Mouse (Mus musculus): ENCODE measurements around the gene Nt5c2. TPM values are rescaled to one million over a fixed set of nuclear protein-coding genes. Genes with fewer than 3 reads are reported as not detected.

Nt5c2 gene
- polyA plus RNA-seq, 1 experiment, result 76.9 TPM

- Histone ChIP-seq H3K9me3 (replicated peaks; ENCODE audit: control insufficient read depth, insufficient read depth, low read length, poor library complexity, severe bottlenecking) (no peaks in the 10 kb centered on the region), H3K4me1 (ENCODE audit: control insufficient read depth, insufficient read depth, low read length) (peaks cover 15% of the 10 kb centered on the region), H3K4me3 (ENCODE audit: low read depth, low read length) (no peak overlapping the region), H3K36me3 (ENCODE audit: control insufficient read depth, insufficient read depth, low read length, poor library complexity, severe bottlenecking) (no peaks in the 10 kb centered on the region), H3K27me3 (ENCODE audit: control insufficient read depth, insufficient read depth, low read length, poor library complexity, severe bottlenecking) (no peaks in the 10 kb centered on the region), H3K27ac (ENCODE audit: insufficient read depth, low read length) (peak overlapping the region; percentile 92; the same call in 1 of the 2 replicates), H3K9ac (ENCODE audit: low read depth, poor library complexity, severe bottlenecking) (no peak overlapping the region)
- no peak for TF ChIP-seq EP300 (IDR thresholded peaks at IDR 0.05; ENCODE audit: insufficient read depth, low read depth, low read length)
- no peak for TF ChIP-seq POLR2A (IDR thresholded peaks at IDR 0.05; ENCODE audit: insufficient read depth, low read length)
- TF ChIP-seq CTCF (IDR thresholded peaks at IDR 0.05; ENCODE audit: low read depth, low read length), result no peak
Observed at GRCm38 (mm10) chr19:46837290-46838079, 177.5 kb downstream of the Nt5c2 start.

DNA sequence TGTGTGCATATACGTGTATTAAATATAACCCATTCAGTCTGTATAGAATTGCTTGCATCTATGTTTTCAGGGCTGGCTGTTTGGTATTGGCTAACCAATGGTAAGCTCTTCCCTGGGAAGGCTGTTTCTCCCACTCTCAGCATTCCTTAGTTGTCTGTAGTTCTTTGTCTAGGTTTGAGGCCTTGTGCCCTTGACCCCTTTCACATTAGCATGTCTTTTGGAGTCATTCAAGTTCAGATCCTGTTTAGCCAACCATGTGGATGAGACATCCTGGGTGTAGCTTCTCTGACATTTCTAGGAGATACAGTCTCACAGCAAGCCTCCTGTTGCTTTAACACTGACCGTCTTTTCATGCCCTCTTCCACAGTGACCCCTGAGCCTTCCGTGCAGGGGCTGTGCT, 178.9 kb downstream of the Nt5c2 start:
- no peaks in the 10 kb centered on the region for H3K36me3 ChIP-seq (ENCODE audit: control insufficient read depth, insufficient read depth, low read length, poor library complexity, severe bottlenecking)
- peaks cover 17% of the 10 kb centered on the region for H3K4me1 ChIP-seq (ENCODE audit: control insufficient read depth, insufficient read depth, low read length)
- no peaks in the 10 kb centered on the region for H3K27me3 ChIP-seq (ENCODE audit: control insufficient read depth, insufficient read depth, low read length, poor library complexity, severe bottlenecking)
- H3K4me3 ChIP-seq (ENCODE audit: low read depth, low read length), result no peak overlapping the region
- no peaks in the 10 kb centered on the region for H3K9me3 ChIP-seq (replicated peaks; ENCODE audit: control insufficient read depth, insufficient read depth, low read length, poor library complexity, severe bottlenecking)
- peak; percentile 90 for TF ChIP-seq EP300 (IDR thresholded peaks at IDR 0.05; ENCODE audit: insufficient read depth, low read depth, low read length)
- no peak for TF ChIP-seq POLR2A (IDR thresholded peaks at IDR 0.05; ENCODE audit: insufficient read depth, low read length)
- TF ChIP-seq CTCF (IDR thresholded peaks at IDR 0.05; ENCODE audit: low read depth, low read length), result no peak
- H3K27ac ChIP-seq (ENCODE audit: insufficient read depth, low read length), result peak overlapping the region; percentile 92
- no peak overlapping the region for H3K9ac ChIP-seq (ENCODE audit: low read depth, poor library complexity, severe bottlenecking)

DNA sequence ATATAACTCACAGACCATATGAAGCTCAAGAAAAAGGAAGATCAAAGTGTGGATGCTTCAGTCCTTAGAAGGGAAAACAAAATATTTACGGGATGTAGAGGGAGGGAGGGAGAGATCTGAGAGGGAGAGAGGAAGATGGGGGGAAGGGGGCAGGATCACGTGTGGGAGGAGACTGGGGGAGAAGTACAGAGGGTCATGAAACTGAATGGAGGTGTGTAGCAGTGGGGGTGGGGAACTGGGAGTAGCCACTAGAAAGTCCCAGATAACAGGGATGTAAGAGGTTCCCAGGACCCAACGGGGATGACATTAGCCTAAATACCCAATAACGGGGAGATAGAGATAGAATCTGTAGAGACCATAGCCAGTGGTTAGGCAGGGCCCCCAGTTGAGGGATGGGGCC, 179.6 kb downstream of the Nt5c2 start:
- no peak overlapping the region for H3K4me3 ChIP-seq (ENCODE audit: low read depth, low read length)
- no peaks in the 10 kb centered on the region for H3K36me3 ChIP-seq (ENCODE audit: control insufficient read depth, insufficient read depth, low read length, poor library complexity, severe bottlenecking)
- H3K9ac ChIP-seq (ENCODE audit: low read depth, poor library complexity, severe bottlenecking), result no peak overlapping the region
- peak overlapping the region; percentile 66; the same call in 1 of the 2 replicates for H3K27ac ChIP-seq (ENCODE audit: insufficient read depth, low read length)
- H3K4me1 ChIP-seq (ENCODE audit: control insufficient read depth, insufficient read depth, low read length), result peaks cover 21% of the 10 kb centered on the region
- TF ChIP-seq EP300 (IDR thresholded peaks at IDR 0.05; ENCODE audit: insufficient read depth, low read depth, low read length) (peak; percentile 62; the same call in 1 of the 2 replicates), CTCF (IDR thresholded peaks at IDR 0.05; ENCODE audit: low read depth, low read length) (no peak)
- no peaks in the 10 kb centered on the region for H3K27me3 ChIP-seq (ENCODE audit: control insufficient read depth, insufficient read depth, low read length, poor library complexity, severe bottlenecking)
- H3K9me3 ChIP-seq (replicated peaks; ENCODE audit: control insufficient read depth, insufficient read depth, low read length, poor library complexity, severe bottlenecking), result no peaks in the 10 kb centered on the region

DNA sequence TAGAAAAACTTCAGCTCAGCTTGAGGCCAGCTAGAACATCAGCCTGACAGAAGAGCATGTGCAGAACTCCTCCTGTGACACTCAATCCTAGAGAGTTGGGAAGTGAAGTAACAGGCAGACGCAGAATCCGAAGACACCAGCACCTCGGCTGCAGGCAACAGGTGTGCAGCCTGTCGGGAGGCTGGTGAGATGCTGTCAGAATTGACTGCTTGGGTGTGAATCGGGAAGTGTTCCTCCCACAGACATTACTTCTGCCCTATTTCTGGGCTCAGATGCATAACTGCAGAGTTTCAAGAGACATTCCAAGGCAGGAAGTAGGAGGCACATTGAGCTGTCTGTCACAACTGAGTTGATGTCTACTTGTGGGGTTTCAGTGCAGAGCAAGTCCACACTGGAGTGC, 180.7 kb downstream of the Nt5c2 start:
- Histone ChIP-seq H3K4me1 (ENCODE audit: control insufficient read depth, insufficient read depth, low read length) (peaks cover 20% of the 10 kb centered on the region), H3K9me3 (replicated peaks; ENCODE audit: control insufficient read depth, insufficient read depth, low read length, poor library complexity, severe bottlenecking) (no peaks in the 10 kb centered on the region), H3K36me3 (ENCODE audit: control insufficient read depth, insufficient read depth, low read length, poor library complexity, severe bottlenecking) (no peaks in the 10 kb centered on the region), H3K27me3 (ENCODE audit: control insufficient read depth, insufficient read depth, low read length, poor library complexity, severe bottlenecking) (no peaks in the 10 kb centered on the region), H3K27ac (ENCODE audit: insufficient read depth, low read length) (0 out of 2 replicates have a peak overlapping the region, but pooled peaks have one; percentile 16), H3K9ac (ENCODE audit: low read depth, poor library complexity, severe bottlenecking) (no peak overlapping the region), H3K4me3 (ENCODE audit: low read depth, low read length) (no peak overlapping the region)
- 0 out of 2 replicates have a peak, but pooled peaks have one; percentile 37 for TF ChIP-seq EP300 (IDR thresholded peaks at IDR 0.05; ENCODE audit: insufficient read depth, low read depth, low read length)
- TF ChIP-seq POLR2A (IDR thresholded peaks at IDR 0.05; ENCODE audit: insufficient read depth, low read length), result no peak

Other genes with a start within 250 kb of the Nt5c2 start
- 21.2 and 21.9 TPM in 2 replicates for gene Ina, start 455 bp downstream of the Nt5c2 start, polyA plus RNA-seq (2011; ENCODE audit: insufficient read depth, insufficient read length, low read depth, missing spikeins)
- 70.7 and 73.2 TPM in 2 replicates for gene Pcgf6, start 35.8 kb upstream of the Nt5c2 start, polyA plus RNA-seq (2011; ENCODE audit: insufficient read depth, insufficient read length, low read depth, missing spikeins)
- gene Taf5, start 52.6 kb upstream of the Nt5c2 start, polyA plus RNA-seq (2011; ENCODE audit: insufficient read depth, insufficient read length, low read depth, missing spikeins), result 19.4 and 21.8 TPM in 2 replicates
- gene Usmg5, start 75.5 kb upstream of the Nt5c2 start, polyA plus RNA-seq (2011; ENCODE audit: insufficient read depth, insufficient read length, low read depth, missing spikeins), result 552 and 561 TPM in 2 replicates
- gene Pdcd11, start 75.6 kb upstream of the Nt5c2 start, polyA plus RNA-seq (2011; ENCODE audit: insufficient read depth, insufficient read length, low read depth, missing spikeins), result 41.5 and 42.4 TPM in 2 replicates
- gene Calhm2, start 123.1 kb upstream of the Nt5c2 start, polyA plus RNA-seq (2011; ENCODE audit: insufficient read depth, insufficient read length, low read depth, missing spikeins), result 0.90 and 0.99 TPM in 2 replicates
- gene Calhm1, start 129.1 kb upstream of the Nt5c2 start, polyA plus RNA-seq (2011; ENCODE audit: insufficient read depth, insufficient read length, low read depth, missing spikeins), result not detected in 2 replicates
- gene Calhm3, start 142.6 kb upstream of the Nt5c2 start, polyA plus RNA-seq (2011; ENCODE audit: insufficient read depth, insufficient read length, low read depth, missing spikeins), result not detected in 2 replicates
- 8.1 and 9.0 TPM in 2 replicates for gene Neurl1a, start 163.7 kb upstream of the Nt5c2 start, polyA plus RNA-seq (2011; ENCODE audit: insufficient read depth, insufficient read length, low read depth, missing spikeins)

Measured in ES-Bruce4 (cell line).